Mouse (Mus musculus) T-cell, adult 2 months (primary cell): Measurements from ENCODE around the gene Tm9sf3.
"Not testable (repeated sequence)": the region's sequence is repeated elsewhere in the genome, so short reads cannot be mapped to it uniquely, and the experiment has no call there.

Source experiments
- DNase-seq: peaks from one replicate; pipeline ENCODE4 v3.0.0; 2022; ENCODE audit warnings: low spot score

The Tm9sf3 gene

GRCm38 (mm10) chr19:41263630-41264295, at the start of gene Tm9sf3:
Gene Tm9sf3 (minus strand): TSS chr19:41263997.
- peak; percentile 89 for DNase-seq

GRCm38 (mm10) chr19:41312587-41312986, 48.8 kb upstream of the Tm9sf3 start:
- DNase-seq = not testable (repeated sequence)

GRCm38 (mm10) chr19:41312027-41312426, 48.2 kb upstream of the Tm9sf3 start:
- DNase-seq = no peak

GRCm38 (mm10) chr19:41310971-41311703, 47.3 kb upstream of the Tm9sf3 start:
- no peak for DNase-seq

- DNase-seq = no peak
Measured at GRCm38 (mm10) chr19:41303933-41304332, 40.1 kb upstream of the Tm9sf3 start.

- no peak for DNase-seq
Measured at GRCm38 (mm10) chr19:41303433-41303832, 39.6 kb upstream of the Tm9sf3 start.

GRCm38 (mm10) chr19:41301856-41302255, 38.1 kb upstream of the Tm9sf3 start:
- no peak for DNase-seq

GRCm38 (mm10) chr19:41299446-41299845, 35.6 kb upstream of the Tm9sf3 start:
- DNase-seq = no peak

GRCm38 (mm10) chr19:41290952-41291619, 27.3 kb upstream of the Tm9sf3 start:
- no peak for DNase-seq

- DNase-seq = no peak
Measured at GRCm38 (mm10) chr19:41288568-41288967, 24.8 kb upstream of the Tm9sf3 start.

- no peak for DNase-seq
Measured at GRCm38 (mm10) chr19:41287224-41287623, 23.4 kb upstream of the Tm9sf3 start.

- DNase-seq = no peak
Measured at GRCm38 (mm10) chr19:41284515-41284914, 20.7 kb upstream of the Tm9sf3 start.

GRCm38 (mm10) chr19:41282718-41283117, 18.9 kb upstream of the Tm9sf3 start:
- no peak for DNase-seq

- DNase-seq = no peak
Measured at GRCm38 (mm10) chr19:41282216-41282615, 18.4 kb upstream of the Tm9sf3 start.

GRCm38 (mm10) chr19:41279724-41280244, 16.0 kb upstream of the Tm9sf3 start:
- DNase-seq = no peak

GRCm38 (mm10) chr19:41278606-41279005, 14.8 kb upstream of the Tm9sf3 start:
- DNase-seq = no peak

- no peak for DNase-seq
Measured at GRCm38 (mm10) chr19:41275588-41275987, 11.8 kb upstream of the Tm9sf3 start.

- no peak for DNase-seq
Measured at GRCm38 (mm10) chr19:41270906-41271305, 7.1 kb upstream of the Tm9sf3 start.

- DNase-seq = no peak
Measured at GRCm38 (mm10) chr19:41270151-41270727, 6.4 kb upstream of the Tm9sf3 start.

- DNase-seq = no peak
Measured at GRCm38 (mm10) chr19:41266251-41266901, 2.6 kb upstream of the Tm9sf3 start.

- DNase-seq = peak; percentile 58
Measured at GRCm38 (mm10) chr19:41264331-41264799, 568 bp upstream of the Tm9sf3 start.
